Mouse (Mus musculus) hindbrain, postnatal 0 days (tissue): ENCODE measurements at regions not wholly inside any gene's neighbourhood (a gene's known extent, or its start where the extent isn't known, plus 50 kb on each side); places are given as distances from the start of the nearest gene placed in this dataset.

Experiments
- ATAC-seq: fragments of 200-750 bp; cut with Nextera tagmentation; 2 replicates; pipeline ENCODE4 v1.8.0; 2017; ENCODE audit warnings: mild to moderate bottlenecking, moderate TSS enrichment, moderate library complexity
- DNase-seq: peaks from one replicate; pipeline ENCODE4 v3.0.0-alpha.2; 2015; ENCODE audit warnings: low spot score
- H3K27ac ChIP-seq: fragments of 300-500 bp; sonication (generic); 2 replicates; pipeline ENCODE4 v1.5.1; 2014; ENCODE audit warnings: mild to moderate bottlenecking
- H3K27me3 ChIP-seq: fragments of 300-500 bp; sonication (generic); 2 replicates; pipeline ENCODE4 v1.6.1; 2014; ENCODE audit warnings: low read length, mixed read lengths; ENCODE audit not compliant: insufficient read depth
- H3K36me3 ChIP-seq: fragments of 300-500 bp; sonication (generic); 2 replicates; pipeline ENCODE4 v1.6.1; 2014; ENCODE audit warnings: low read length, mixed read lengths; ENCODE audit not compliant: insufficient read depth
- H3K4me1 ChIP-seq: fragments of 300-500 bp; sonication (generic); 2 replicates; pipeline ENCODE4 v1.6.1; 2014; ENCODE audit warnings: antibody characterized with exemption, low read length, mixed read lengths; ENCODE audit not compliant: insufficient read depth
- H3K4me2 ChIP-seq: fragments of 300-500 bp; sonication (generic); 2 replicates; pipeline ENCODE4 v1.6.1; 2014; ENCODE audit warnings: low read depth, mild to moderate bottlenecking, low read length, moderate library complexity, mixed read lengths
- H3K4me3 ChIP-seq: fragments of 300-500 bp; sonication (generic); 2 replicates; pipeline ENCODE4 v1.5.1; 2014; ENCODE audit warnings: low read length
- H3K9ac ChIP-seq: fragments of 300-500 bp; sonication (generic); replicated peaks from 2 replicates; pipeline ENCODE4 v1.6.1; 2014; ENCODE audit warnings: mild to moderate bottlenecking, low read length, moderate library complexity, mixed read lengths
- H3K9me3 ChIP-seq: fragments of 300-500 bp; sonication (generic); 2 replicates; pipeline ENCODE4 v1.6.1; 2016; ENCODE audit warnings: low read length, mixed read lengths
- CTCF ChIP-seq: IDR thresholded peaks from 2 replicates; pipeline ENCODE4 v1.5.1; 2016; ENCODE audit warnings: antibody characterized with exemption, control low read depth, low read depth
- WGBS: fragments of 180-500 bp; shearing (Covaris S2); extraction: QIAGEN DNeasy Blood & Tissue Kit; methylation state at CpG from one replicate; pipeline ENCODE4 v1.1.7; 2014; 5-methylcytosine and 5-hydroxymethylcytosine counted together

DNA sequence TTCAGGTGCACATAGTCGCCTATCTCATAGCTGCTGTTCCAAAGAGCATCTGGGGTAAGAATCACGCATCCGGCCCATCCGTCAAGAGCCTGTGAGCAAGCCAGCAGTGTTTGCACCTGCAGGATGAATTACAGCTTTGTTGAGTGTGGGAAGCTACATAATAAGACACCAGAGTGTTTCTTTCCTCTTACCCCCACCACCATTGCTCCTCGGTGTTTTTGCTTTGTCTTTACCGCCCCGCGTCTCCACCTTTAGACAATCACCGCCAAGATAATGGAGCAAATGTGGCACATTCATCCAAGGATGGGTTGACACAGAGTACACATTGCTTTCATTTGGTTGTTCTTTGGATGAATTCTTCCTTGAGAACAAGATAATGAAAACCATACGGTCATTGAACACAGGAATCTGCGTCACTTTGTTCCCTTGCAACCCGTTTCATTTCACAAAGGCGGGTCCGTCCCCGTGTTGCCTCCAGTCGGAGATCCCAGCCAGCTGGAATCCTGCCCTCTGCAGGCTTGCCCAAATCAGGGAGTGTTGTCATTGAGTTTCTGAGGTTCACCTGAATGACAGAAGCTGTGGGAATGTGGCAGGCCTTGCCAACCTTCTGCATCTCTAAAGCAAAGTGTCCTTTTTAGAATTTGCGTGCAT lies 659.4 kb upstream of the Zeb2 start:
- 43% methylated on average over 17 of the region's 17 CpGs for WGBS
- H3K36me3 ChIP-seq = no peaks in the 10 kb centered on the region
- peak overlapping the region; percentile 6; the same call in 1 of the 2 replicates for H3K4me2 ChIP-seq
- DNase-seq (peak; percentile 37), ATAC-seq (no peak)
- H3K27me3 ChIP-seq = no peaks in the 10 kb centered on the region
- H3K9ac ChIP-seq = no peak overlapping the region
- H3K4me1 ChIP-seq = no peaks in the 10 kb centered on the region
- no peak overlapping the region for H3K4me3 ChIP-seq
- no peak overlapping the region for H3K27ac ChIP-seq
- peak; percentile 41 for TF ChIP-seq CTCF
- H3K9me3 ChIP-seq = no peaks in the 10 kb centered on the region

DNA sequence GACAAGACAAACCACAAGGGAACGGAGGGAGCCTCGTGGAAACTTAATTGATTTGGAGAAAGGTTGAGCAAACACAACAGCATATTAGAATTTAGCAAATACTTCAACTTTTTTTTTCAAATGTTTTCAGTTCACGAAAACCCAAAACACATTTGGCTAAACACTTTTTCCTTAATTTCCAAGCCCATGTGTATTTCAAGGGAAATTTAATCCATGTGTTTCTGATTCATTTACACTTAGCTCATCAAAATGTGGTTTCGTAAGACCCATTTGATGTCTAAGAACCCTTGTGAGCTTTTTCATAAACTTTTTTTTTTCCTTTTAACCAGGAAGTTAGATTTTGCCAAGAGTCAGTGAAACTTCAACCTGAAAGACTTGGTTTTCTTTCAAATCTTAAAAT lies 658.5 kb upstream of the Zeb2 start:
- TF ChIP-seq CTCF = no peak
- 80% methylated on average over 4 of the region's 4 CpGs for WGBS
- no peak for DNase-seq
- no peak overlapping the region for H3K27ac ChIP-seq
- H3K9me3 ChIP-seq = no peaks in the 10 kb centered on the region
- ATAC-seq = no peak
- no peaks in the 10 kb centered on the region for H3K27me3 ChIP-seq
- H3K9ac ChIP-seq = no peak overlapping the region
- H3K4me1 ChIP-seq = no peaks in the 10 kb centered on the region
- H3K36me3 ChIP-seq = no peaks in the 10 kb centered on the region
- no peak overlapping the region for H3K4me3 ChIP-seq
- no peak overlapping the region for H3K4me2 ChIP-seq

DNA sequence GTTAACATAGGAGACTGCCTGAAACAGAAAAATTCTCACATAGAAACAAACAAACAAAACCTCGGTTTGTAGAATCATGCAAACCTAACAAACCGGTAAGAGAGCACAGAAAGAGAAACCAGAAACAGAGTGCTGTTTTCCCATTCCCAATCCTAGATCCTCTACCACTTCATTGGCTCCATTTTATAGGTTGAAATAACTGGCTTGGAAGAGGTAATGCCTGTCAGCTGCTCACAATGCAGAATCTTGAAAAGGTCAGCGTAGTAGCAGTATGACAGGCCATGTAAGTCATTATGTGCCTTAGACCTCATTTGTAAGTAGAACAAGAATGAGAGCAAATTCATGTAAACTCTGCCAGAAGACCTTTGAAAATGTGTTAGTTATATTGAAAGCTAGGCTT lies 657.2 kb upstream of the Zeb2 start:
- H3K27ac ChIP-seq = no peak overlapping the region
- no peak for ATAC-seq
- no peak overlapping the region for H3K4me3 ChIP-seq
- TF ChIP-seq CTCF = no peak
- 81% methylated on average over 3 of the region's 3 CpGs for WGBS
- H3K9me3 ChIP-seq = no peaks in the 10 kb centered on the region
- H3K36me3 ChIP-seq = no peaks in the 10 kb centered on the region
- H3K27me3 ChIP-seq = no peaks in the 10 kb centered on the region
- no peak overlapping the region for H3K4me2 ChIP-seq
- no peak overlapping the region for H3K9ac ChIP-seq
- no peak for DNase-seq
- no peaks in the 10 kb centered on the region for H3K4me1 ChIP-seq

DNA sequence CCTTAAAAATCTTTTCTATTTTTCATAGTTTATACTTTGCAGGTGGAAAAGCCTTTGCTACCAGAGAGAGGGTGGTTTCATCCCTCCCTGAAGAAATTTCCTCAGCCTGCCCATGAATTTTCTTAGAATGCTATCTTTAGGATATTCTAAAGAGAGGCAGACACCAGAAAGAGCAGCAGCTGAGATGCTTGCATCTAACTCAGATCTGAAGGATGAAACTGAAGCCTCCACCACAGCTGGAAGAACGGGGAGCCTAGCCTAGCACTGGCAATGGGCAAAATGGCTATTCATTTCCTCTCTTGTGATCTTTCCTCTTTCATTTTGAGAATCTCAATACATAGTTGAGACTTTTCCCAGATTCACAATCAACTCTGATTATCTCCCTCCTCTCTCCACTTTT lies 640.0 kb upstream of the Zeb2 start:
- no peaks in the 10 kb centered on the region for H3K9me3 ChIP-seq
- no peaks in the 10 kb centered on the region for H3K4me1 ChIP-seq
- TF ChIP-seq CTCF = no peak
- no peak overlapping the region for H3K9ac ChIP-seq
- DNase-seq (no peak), ATAC-seq (no peak)
- H3K4me3 ChIP-seq = no peak overlapping the region
- no peak overlapping the region for H3K4me2 ChIP-seq
- H3K27me3 ChIP-seq = no peaks in the 10 kb centered on the region
- no peak overlapping the region for H3K27ac ChIP-seq
- no peaks in the 10 kb centered on the region for H3K36me3 ChIP-seq
- 66% methylated on average over 1 of the region's 1 CpGs for WGBS

DNA sequence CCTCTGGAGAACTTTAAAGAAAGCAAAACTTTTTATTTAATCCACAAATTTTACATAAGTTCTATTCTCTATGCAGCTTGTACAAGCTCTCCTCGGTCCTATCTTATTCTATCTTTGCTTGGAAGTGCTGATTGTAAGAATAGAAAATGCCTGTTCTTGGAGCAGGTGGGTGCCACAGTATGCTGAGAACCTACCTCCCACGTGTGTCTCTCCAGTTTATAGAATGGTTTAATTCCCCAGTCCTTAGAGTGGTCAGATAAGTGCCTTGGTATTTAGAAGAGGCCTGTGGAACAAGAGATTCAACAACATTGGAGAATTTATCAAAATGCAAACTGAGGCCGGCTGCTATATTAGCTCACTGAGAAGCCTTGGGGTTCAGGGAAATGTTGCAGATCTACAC lies 639.2 kb upstream of the Zeb2 start:
- TF ChIP-seq CTCF = no peak
- DNase-seq (no peak), ATAC-seq (no peak)
- H3K9me3 ChIP-seq = no peaks in the 10 kb centered on the region
- no peaks in the 10 kb centered on the region for H3K36me3 ChIP-seq
- no peaks in the 10 kb centered on the region for H3K4me1 ChIP-seq
- H3K4me2 ChIP-seq = no peak overlapping the region
- H3K4me3 ChIP-seq = no peak overlapping the region
- no peak overlapping the region for H3K27ac ChIP-seq
- H3K9ac ChIP-seq = no peak overlapping the region
- no peaks in the 10 kb centered on the region for H3K27me3 ChIP-seq
- 85% methylated on average over 3 of the region's 3 CpGs for WGBS

DNA sequence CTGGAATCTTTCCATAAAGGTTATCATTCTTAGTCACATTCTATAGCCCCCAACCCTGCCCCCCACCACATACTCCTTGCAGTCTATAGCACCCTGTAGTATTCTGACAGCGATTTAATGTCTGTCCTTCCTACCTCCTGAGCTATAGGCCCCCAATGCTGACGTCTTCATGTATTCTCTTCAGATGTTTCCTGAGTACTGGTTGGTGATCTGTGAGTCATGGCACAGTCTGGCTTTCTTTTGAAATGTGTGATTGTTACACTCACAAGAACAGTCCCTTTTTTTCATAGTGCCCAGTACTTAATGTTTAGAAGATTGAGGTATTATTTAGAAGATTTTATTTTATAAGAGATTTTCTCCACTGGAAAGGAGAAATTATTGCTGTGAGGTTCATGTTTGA lies 634.6 kb upstream of the Zeb2 start:
- Histone ChIP-seq H3K4me1 (no peaks in the 10 kb centered on the region), H3K4me3 (no peak overlapping the region), H3K9me3 (no peaks in the 10 kb centered on the region), H3K4me2 (no peak overlapping the region), H3K9ac (no peak overlapping the region), H3K27ac (no peak overlapping the region), H3K27me3 (no peaks in the 10 kb centered on the region), H3K36me3 (no peaks in the 10 kb centered on the region)
- TF ChIP-seq CTCF = no peak
- DNase-seq = no peak
- WGBS = 30% methylated on average over 2 of the region's 2 CpGs
- no peak for ATAC-seq

DNA sequence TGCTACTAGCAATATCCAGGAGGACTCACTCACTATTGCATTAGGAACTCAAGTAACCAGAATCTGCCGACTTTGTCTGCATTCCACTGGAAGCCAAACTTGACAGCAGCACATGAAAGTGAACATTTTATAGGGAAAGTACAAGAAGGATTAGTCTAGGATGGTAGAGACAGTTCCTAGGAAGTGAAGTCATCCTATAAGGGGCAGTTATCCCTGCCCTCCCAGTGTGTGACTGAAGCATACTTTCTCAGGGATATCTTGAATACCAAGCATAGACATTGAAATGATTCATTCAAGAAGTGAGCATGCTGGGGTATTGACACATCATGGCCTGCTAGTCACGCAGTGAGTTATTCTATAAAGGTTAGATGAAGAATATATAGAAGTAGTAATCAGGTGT lies 632.2 kb upstream of the Zeb2 start:
- Histone ChIP-seq H3K36me3 (no peaks in the 10 kb centered on the region), H3K27me3 (no peaks in the 10 kb centered on the region), H3K4me1 (no peaks in the 10 kb centered on the region), H3K27ac (no peak overlapping the region), H3K4me3 (no peak overlapping the region), H3K9ac (no peak overlapping the region), H3K4me2 (no peak overlapping the region), H3K9me3 (no peaks in the 10 kb centered on the region)
- DNase-seq = no peak
- TF ChIP-seq CTCF = no peak
- no peak for ATAC-seq
- WGBS = 79% methylated on average over 2 of the region's 2 CpGs
